Mouse (Mus musculus) lung, adult 18-20 months (tissue): ENCODE results near the gene Adprm.

ENCODE experiments used
- DNase-seq, 2 experiments: peaks; one replicate each; pipeline ENCODE4 v3.0.0; 2022; ENCODE audit warnings: mixed read lengths in 2 of 2

Gene Adprm

DNA sequence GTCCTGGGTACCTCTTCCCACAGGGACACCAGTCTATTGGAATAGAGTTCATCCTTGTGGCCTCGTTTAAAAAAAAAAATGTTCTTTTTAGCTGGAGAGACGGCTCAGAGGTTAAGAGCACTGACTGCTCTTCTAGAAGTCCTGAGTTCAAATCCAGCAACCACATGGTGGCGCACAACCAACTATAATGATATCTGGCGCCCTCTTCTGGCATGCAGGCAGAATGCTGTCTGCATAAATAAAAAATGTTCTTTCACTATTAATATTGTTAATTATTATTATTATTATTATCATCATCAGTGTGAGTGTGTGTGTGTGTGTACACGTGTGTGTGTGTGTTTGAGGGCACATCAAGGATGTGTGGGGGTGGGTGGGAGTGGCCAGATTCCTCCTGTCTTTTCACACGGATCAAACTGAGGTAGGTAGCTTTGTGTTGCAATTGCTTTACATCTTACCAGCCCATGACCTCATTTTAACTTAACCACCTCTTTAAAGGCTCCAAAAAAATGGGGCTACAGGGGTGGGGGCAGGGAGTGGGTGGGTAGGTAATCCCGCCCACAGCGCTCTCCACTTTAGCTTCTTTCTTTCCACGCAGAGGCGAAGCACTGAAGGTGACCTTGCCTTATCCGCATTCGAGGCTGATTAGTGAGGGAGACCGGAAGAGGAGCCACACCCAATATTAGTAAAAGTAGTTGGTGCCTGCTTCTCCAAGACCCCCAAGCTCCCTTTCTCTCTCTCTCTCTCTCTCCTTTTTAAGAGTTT lies 29.9 kb downstream of the Adprm start:
- no peak for DNase-seq

DNA sequence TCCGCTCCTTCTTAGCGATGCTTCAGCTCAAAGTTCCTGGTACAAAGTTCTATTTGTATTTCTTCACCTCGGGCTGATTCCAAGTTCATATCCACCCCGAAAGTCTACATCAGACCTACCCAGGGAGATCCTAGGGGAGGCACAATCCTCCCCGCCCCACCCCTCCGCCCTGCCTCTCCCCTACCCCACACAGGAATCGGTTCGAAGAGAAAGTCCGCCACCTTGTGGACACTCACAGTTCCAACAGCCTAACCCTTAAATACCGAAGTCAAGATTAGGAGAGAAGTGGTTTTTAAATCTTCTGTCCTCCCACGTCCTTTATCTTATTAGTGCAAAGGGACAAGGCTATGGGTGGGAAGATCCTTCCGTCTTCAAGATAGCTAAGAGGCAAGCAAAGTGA lies 31.4 kb downstream of the Adprm start:
- DNase-seq, result peak; percentile 47 to 71

DNA sequence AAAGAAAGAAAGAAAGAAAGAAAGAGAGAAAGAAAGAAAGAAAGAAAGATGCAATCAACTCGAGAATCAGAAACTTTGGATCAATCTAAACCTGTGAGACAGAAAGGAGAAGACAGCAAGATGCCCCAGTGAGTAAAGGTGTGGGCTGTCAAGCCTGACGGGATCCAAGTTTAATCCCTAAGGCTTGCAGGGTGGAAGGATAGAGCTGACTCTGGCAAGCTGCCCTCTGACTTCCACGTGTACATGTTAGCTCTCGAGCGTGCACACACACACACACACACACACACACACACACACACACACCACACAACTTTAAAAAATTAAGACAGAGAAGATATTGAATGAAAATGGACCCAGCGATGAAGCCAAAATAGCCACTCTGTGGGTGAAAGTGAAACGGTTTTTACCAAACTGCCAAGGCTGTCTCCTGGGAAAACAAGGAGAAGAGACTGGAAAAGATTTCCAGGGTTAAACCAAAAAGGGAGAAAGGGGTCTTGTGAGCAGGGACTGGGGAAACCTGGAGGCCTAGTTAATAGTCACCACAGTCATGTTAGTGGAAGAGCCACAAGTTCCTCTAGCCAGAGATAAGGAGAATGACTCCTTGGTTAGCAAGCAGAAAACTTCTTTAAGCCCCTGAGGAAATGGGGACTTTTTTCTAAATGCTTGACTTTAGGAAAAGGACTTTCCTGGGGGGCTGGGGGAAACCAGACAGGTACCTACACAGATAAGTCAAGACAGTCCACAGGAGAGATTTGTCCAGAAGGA lies 32.5 kb downstream of the Adprm start:
- DNase-seq, result no peak

DNA sequence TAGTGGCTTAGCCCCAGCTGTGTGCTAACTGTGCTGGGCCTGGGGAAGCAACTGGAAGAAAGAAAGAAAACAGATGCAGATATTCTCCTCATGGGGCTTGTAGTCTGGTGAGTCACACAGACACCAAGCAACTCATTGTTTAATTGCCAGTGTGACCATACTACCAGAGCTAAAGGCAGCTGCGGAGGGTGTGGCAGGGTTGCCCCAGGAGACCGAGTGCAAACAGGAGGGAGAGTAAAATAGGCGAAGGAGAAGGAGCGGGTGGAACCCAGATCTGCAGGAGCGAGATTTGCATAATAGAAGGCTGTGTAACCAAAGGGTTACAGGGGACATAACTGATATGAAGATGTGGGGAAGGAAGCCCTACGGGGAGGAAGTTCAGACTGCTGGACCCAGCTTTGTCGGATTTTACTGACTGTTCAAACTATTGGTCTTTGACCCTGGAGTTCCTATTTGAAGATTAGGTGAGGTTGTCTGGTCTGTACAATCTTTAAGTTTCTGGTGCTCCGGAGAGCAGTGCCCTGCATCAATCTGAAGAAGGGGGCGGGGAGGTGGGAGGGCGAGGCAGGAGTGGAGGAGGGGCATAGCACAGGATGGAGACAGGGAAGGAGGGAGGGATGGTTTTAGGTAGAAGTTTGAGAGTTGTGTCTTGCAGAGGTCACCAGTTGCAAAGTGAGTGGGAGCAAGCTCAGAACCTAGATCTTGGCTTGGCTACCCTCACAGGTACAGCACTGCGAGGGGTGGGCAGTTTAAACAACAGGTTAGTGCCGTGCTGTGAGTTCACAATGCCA lies 34.4 kb downstream of the Adprm start:
- peak; percentile 36 to 56 for DNase-seq

DNA sequence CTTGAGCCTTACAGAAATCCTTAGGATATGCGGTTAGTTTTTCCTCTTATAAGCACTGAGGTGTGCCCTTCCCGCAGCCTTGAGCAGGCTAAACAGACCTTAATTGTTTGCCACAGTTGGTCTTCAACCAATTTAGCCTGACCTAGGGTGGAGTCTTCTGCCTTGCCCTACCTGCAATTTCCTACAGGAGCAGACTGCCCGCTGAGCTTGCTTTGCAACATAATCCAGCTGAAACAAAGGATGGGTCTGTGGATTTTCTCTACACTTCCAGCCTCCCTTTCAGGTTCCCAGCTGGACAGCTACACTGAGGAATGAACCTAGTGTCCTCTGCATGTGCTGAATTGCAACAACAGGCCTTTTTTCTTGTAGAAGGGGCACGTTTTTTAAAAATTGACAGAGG lies 40.8 kb downstream of the Adprm start:
- no peak for DNase-seq

DNA sequence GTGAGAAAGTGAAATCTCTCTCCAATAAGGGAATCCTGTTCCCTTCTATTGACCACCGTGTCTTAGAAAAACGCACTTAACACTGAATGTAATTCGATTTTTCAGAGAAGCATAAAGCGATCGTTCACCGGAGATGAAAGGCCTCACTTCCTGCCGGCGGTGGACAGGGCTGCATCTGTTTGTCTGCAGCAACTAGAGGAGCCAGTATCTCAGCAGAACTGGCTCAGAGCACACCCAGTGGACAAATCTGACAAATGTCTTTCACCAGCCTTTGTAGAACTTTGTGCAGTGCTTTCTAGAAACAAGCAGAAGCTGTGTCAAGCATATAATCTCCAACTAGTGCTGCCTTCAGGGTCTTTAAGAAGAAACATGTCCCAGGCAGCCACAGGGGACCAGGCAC lies 42.0 kb downstream of the Adprm start:
- no peak for DNase-seq

DNA sequence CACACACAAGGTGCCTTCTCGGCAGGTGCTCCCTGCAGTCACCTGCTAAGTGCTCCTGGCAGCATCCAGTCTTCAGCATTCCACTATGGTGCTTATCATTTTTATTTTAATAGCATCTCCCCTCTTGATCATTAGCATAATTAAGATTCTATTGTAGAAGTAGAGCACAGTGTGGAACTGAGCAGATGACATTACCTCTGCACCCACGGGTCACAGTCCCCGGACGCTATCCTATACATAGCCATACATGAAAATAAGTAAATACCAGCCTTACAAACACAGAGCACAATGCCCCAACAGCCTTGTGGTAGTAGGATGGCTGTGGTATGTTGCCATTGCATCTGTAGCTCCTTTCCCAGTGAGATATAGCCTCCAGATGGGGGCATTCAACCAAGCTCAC lies 43.9 kb downstream of the Adprm start:
- no peak for DNase-seq

DNA sequence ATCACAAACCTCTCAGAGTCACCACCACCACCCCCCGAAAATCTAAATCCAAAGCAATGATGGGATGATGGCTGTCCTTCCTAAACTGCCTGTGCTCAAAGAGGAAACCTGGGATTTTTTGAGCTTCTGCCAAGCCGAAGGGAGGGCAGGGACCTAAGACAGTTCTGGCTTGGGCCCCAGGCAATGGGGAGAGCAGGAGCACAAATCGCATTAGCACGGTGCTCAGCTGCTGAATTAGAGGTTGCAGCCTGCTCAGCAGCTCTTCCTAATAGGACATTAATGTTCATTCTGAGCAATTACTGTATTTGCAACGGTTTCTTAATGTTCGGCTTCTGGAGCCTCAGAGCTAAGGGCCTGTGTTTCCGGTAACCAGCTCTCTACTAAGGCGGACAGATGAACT lies 44.4 kb downstream of the Adprm start:
- no peak for DNase-seq

DNA sequence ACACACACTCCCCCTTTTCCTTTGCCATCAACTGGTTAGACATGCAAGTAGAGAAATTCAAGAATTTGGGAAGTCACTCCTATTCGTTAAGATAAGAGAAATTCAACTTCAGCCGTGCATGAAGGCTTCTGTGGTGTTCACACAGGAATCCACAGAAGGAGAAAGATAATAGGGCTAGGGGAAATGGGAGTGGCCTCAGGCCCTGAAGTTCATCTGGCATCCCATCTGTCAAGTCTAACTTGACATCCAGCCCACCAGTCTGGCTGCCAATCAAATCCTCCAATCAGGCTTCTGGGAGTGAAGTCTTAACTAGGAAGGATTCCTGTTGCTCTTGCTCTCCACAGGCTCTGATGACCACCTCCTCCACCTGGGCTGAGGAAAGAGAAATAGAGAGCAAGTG lies 49.5 kb downstream of the Adprm start:
- DNase-seq, result no peak

DNA sequence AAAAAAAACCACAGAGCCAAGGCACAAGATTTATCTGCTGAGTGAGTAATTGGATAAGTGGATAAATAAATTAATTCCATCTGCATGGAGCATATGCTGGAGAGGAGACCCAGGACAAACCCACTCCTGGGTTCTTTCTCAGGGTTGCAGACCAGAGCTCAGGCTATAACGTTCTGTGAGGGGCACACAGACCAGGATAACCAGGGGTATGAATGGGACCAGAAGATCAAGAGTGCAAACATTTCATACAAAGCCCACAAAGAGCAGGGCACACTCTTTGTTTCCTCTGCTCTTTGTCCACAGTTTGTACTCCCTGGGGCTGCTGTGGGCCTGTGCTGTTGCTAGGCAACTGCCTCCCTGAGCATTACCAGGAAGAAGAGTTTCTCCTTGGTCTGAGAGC lies 50.7 kb downstream of the Adprm start:
- DNase-seq, result no peak

DNA sequence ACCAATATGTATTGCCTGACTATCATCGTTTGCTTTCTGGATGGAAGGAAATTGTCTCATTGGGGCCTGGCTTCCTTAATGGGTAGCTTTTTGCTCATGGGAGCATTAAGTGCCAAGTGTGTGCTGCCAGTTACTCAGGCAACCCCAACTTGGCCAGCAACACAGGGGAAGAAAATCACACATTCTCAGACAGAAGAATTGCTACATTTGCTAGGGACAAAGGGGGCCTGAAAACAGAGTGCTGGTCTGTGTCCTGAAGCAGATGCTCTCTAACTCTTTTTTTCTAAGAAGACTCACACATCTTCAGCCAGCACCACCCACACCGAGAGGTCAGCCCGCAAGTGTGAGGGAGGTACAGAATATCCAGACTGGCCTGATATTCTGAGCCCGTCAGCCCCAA lies 51.7 kb downstream of the Adprm start:
- DNase-seq, result no peak

DNA sequence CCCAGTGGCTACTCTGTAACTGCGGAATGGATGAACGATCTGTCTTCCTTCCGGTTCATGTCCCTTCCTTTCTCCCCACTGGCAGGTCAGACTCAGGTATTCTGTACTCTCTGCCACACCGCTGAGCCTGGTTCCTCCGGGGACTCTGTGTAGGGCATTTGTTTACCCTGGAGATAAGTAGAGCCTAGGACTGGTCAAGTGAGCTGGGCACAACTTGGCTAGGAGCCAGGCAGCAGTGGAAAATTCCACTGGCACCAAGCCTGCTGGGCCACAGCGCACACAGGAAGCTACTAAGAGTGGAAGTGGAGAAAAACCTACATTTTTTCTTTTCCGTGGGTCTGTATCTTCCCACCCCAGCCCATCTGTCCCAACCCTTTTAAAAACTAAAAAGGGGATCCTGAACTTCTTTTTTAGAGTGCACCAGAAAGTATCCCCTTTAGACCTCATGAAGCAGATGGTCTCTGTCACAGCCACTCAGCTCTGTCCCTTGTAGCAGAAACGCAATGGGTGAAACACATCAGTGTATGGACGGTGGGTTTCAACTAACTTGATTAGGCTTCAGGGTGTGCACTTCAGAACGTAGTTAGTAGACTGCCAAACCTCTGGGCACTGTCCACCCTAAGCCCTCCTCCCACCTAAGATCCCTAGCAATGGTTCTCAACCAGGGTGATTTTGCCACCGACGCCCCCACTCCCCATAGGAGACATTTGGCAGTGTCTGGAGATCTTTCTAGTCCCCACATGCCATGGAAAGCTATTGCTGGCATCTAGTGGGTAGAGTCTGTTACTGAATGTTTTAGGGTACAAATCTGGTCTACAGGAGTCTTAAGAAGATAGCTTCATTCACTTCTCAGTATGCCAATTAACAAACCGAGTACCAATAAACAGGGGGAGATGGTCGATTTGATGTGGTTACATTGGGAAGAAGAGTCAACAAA lies 53.7 kb downstream of the Adprm start:
- DNase-seq, result peak; percentile 90 to 92

DNA sequence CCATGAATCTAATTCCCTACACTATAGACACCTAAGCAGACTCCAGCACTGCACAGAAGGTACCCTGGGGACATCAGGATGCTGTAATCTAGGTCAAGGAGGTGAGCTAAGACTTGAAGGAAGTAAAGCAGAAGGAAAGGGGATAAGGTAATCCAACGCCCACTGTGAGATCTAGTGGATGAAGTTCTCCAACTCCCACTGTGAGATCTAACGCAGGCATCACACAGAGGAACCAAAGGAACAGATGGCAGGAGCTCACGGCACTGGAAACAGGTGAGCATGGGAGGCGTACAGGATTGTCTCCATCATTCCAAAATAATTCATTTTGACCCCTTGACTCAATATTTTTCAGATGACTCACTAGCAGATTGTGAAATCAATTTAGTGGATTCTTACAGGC lies 55.9 kb downstream of the Adprm start:
- DNase-seq, result no peak

DNA sequence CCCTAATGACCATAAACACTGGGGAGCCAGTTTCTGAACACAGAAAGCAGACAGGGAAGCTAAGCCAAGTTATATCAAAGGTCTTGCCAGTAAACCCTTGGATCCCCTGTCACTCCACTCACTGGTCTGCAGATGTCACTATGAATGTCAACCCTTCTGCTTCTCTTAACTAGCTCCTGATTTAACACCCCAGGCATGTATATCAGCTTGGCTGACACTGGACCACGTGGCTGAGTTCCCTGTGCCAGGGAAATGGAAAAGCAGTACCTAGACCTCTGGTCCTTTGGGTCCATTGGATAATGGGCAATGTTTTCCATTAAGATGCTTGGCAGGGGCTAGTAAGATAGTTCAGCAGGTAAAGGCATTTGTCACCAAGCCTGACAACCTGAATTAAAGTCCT lies 58.7 kb downstream of the Adprm start:
- DNase-seq, result no peak

DNA sequence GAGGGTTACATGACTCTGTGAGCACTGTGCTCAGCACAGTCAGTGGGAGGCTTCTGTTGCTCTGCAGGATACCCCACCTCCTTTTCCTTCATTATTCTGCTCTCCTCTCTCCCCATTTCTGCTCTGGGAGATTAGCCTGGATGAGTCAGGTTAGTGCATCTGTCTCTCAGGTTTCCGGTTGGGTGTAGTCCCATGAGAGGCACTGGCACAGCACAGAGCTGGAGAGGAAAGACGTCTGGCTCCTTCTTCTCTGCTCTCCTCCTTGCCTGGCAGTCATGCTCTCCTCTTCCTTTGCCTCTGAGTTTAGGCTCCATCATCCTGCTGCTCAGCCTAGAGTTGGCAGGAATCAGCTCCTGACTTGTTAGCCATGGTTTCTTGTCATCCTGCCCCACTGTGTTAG lies 60.2 kb downstream of the Adprm start:
- no peak for DNase-seq
